Mouse (Mus musculus) neural tube, embryonic 11.5 days (tissue): ENCODE measurements around the gene Zfp414. TPM values are rescaled to one million over a fixed set of nuclear protein-coding genes. Genes with fewer than 3 reads are reported as not detected.

Experiments
- ATAC-seq: fragments of 200-750 bp; cut with Nextera tagmentation; 2 replicates; pipeline ENCODE4 v1.8.0; 2017; ENCODE audit warnings: moderate number of reproducible peaks, mild to moderate bottlenecking, moderate TSS enrichment, moderate library complexity; ENCODE audit not compliant: insufficient read depth, low FRiP score, low TSS enrichment
- DNase-seq: peaks from one replicate; pipeline ENCODE4 v3.0.0-alpha.2; 2015; ENCODE audit warnings: low spot score
- H3K27ac ChIP-seq: fragments of 300-500 bp; sonication (generic); 2 replicates; pipeline ENCODE4 v1.5.1; 2014; ENCODE audit warnings: low read depth, mild to moderate bottlenecking, low read length
- H3K27me3 ChIP-seq: fragments of 300-500 bp; sonication (generic); 2 replicates; pipeline ENCODE4 v1.6.1; 2014; ENCODE audit warnings: mild to moderate bottlenecking, low read length, mixed read lengths; ENCODE audit not compliant: control insufficient read depth, insufficient read depth
- H3K36me3 ChIP-seq: fragments of 300-500 bp; sonication (generic); 2 replicates; pipeline ENCODE4 v1.6.1; 2014; ENCODE audit warnings: mild to moderate bottlenecking, low read length, moderate library complexity, mixed read lengths; ENCODE audit not compliant: control insufficient read depth, insufficient read depth
- H3K4me1 ChIP-seq: fragments of 300-500 bp; sonication (generic); 2 replicates; pipeline ENCODE4 v1.6.1; 2014; ENCODE audit warnings: low read length, mixed read lengths; ENCODE audit not compliant: control insufficient read depth, insufficient read depth
- H3K4me2 ChIP-seq: fragments of 300-500 bp; sonication (generic); 2 replicates; pipeline ENCODE4 v1.6.1; 2014; ENCODE audit warnings: low read depth, mild to moderate bottlenecking, moderate library complexity
- H3K4me3 ChIP-seq: fragments of 300-500 bp; sonication (generic); 2 replicates; pipeline ENCODE4 v1.5.1; 2014; ENCODE audit warnings: low read depth, low read length
- H3K9ac ChIP-seq: fragments of 300-500 bp; sonication (generic); 2 replicates; pipeline ENCODE4 v1.6.1; 2014; ENCODE audit warnings: mild to moderate bottlenecking, low read length
- H3K9me3 ChIP-seq: fragments of 300-500 bp; sonication (generic); 2 replicates; pipeline ENCODE4 v1.6.1; 2016; ENCODE audit warnings: low read length; ENCODE audit not compliant: control insufficient read depth
- WGBS: fragments of 180-500 bp; shearing (Covaris S2); extraction: QIAGEN DNeasy Blood & Tissue Kit; methylation state at CpG from one replicate; pipeline ENCODE4 v1.1.7; 2014; 5-methylcytosine and 5-hydroxymethylcytosine counted together
- polyA plus RNA-seq: library from polyadenylated mRNA; unstranded; fragments of >200 nt; fragmentation: Nextera tagmentation; extraction: Ambion mirVana; gene quantifications from 2 replicates; pipeline ENCODE4 v1.2.1, GENCODE M21; 2014

Zfp414 gene
- 68.8 and 71.0 TPM in 2 replicates for polyA plus RNA-seq

GRCm38 (mm10) chr17:33628621-33629486, at the start of gene Zfp414:
Gene Zfp414 (plus strand): TSS chr17:33629090.
- Histone ChIP-seq H3K9me3 (no peaks in the 10 kb centered on the region), H3K27me3 (no peaks in the 10 kb centered on the region), H3K27ac (peak within 1 kb of the TSS; percentile 80), H3K4me2 (peak within 1 kb of the TSS; percentile 48), H3K4me3 (peak within 1 kb of the TSS; percentile 42), H3K4me1 (peaks cover 7% of the 10 kb centered on the region; the same call in 1 of the 2 replicates), H3K9ac (peak within 1 kb of the TSS; percentile 72), H3K36me3 (no peaks in the 10 kb centered on the region; the same call in 1 of the 2 replicates)
- ATAC-seq (peak; percentile 94), DNase-seq (peak; percentile 95)
- WGBS, result 4% methylated on average over 31 of the region's 35 CpGs

- WGBS, result 91% methylated on average over 4 of the region's 4 CpGs
- no peak for DNase-seq
These were observed 44.8 kb upstream of the Zfp414 start for GRCm38 (mm10) chr17:33584061-33584460.

GRCm38 (mm10) chr17:33586011-33586410, 42.9 kb upstream of the Zfp414 start:
- H3K4me2 ChIP-seq, result no peak overlapping the region
- WGBS, result 69% methylated on average over 17 of the region's 17 CpGs
- ATAC-seq, result no peak
- no peak overlapping the region for H3K4me3 ChIP-seq
- no peak overlapping the region for H3K27ac ChIP-seq
- no peak for DNase-seq
- no peaks in the 10 kb centered on the region for H3K4me1 ChIP-seq
- no peaks in the 10 kb centered on the region for H3K27me3 ChIP-seq
- no peaks in the 10 kb centered on the region for H3K9me3 ChIP-seq
- H3K36me3 ChIP-seq, result no peaks in the 10 kb centered on the region
- H3K9ac ChIP-seq, result no peak overlapping the region

More at GRCm38 (mm10) chr17:33584061-33584460, 44.8 kb upstream of the Zfp414 start:
- Histone ChIP-seq H3K27me3 (no peaks in the 10 kb centered on the region), H3K4me2 (no peak overlapping the region), H3K4me1 (no peaks in the 10 kb centered on the region), H3K9me3 (no peaks in the 10 kb centered on the region), H3K9ac (no peak overlapping the region), H3K4me3 (no peak overlapping the region), H3K36me3 (no peaks in the 10 kb centered on the region), H3K27ac (no peak overlapping the region)
- ATAC-seq, result no peak

DNA sequence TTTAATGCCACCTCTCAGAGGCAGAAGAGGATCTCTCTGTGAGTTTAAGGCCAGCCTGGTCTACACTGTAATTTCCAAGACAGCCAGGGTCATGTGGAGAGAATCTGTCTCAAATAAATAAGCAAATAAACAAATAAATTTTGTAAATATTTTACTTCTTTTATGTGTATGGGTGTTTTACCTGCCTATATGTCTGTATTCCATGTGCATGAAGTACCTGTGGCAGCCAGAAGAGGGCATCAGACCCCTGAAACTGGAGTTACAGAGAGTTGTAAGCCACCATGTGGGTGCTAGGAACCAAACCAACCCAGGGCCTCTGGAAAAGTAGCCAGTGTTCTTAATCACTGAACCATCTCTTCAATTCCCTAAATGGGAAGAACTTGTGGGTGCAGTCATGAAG, 31.6 kb upstream of the Zfp414 start:
- Histone ChIP-seq H3K4me1 (no peaks in the 10 kb centered on the region), H3K27ac (no peak overlapping the region), H3K4me2 (no peak overlapping the region), H3K9ac (no peak overlapping the region), H3K4me3 (no peak overlapping the region), H3K9me3 (no peaks in the 10 kb centered on the region), H3K27me3 (no peaks in the 10 kb centered on the region), H3K36me3 (no peaks in the 10 kb centered on the region)
- DNase-seq (no peak), ATAC-seq (no peak)

DNA sequence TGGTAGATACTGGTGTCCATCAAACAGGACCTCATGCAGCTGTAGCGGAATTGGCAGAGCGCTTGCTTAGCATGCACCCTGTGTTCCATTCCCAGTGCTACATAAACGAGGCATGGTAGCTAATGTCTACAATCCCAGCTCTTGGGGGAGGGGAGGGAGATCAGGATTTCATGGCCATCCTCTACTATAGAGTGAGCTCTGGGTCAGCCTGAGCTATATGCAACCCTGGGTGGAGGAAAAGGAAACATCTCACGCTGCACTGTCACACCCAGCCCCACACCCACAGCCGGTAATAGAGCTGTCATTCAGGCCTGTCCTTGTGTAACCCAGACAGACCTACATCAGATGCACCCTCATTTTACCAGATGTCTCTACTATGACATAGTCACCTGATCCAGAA, 30.4 kb upstream of the Zfp414 start:
- Histone ChIP-seq H3K4me2 (no peak overlapping the region), H3K36me3 (no peaks in the 10 kb centered on the region), H3K4me3 (no peak overlapping the region), H3K9me3 (no peaks in the 10 kb centered on the region), H3K9ac (no peak overlapping the region), H3K4me1 (no peaks in the 10 kb centered on the region), H3K27me3 (no peaks in the 10 kb centered on the region), H3K27ac (no peak overlapping the region)
- ATAC-seq, result no peak
- no peak for DNase-seq
- 93% methylated on average over 5 of the region's 5 CpGs for WGBS

- Histone ChIP-seq H3K27ac (no peak overlapping the region), H3K36me3 (no peaks in the 10 kb centered on the region), H3K4me1 (no peaks in the 10 kb centered on the region), H3K4me2 (no peak overlapping the region), H3K9me3 (no peaks in the 10 kb centered on the region), H3K27me3 (no peaks in the 10 kb centered on the region), H3K4me3 (no peak overlapping the region), H3K9ac (no peak overlapping the region)
- no peak for DNase-seq
- ATAC-seq, result no peak
- 93% methylated on average over 8 of the region's 8 CpGs for WGBS
These were observed 28.9 kb upstream of the Zfp414 start for GRCm38 (mm10) chr17:33599836-33600475.

DNA sequence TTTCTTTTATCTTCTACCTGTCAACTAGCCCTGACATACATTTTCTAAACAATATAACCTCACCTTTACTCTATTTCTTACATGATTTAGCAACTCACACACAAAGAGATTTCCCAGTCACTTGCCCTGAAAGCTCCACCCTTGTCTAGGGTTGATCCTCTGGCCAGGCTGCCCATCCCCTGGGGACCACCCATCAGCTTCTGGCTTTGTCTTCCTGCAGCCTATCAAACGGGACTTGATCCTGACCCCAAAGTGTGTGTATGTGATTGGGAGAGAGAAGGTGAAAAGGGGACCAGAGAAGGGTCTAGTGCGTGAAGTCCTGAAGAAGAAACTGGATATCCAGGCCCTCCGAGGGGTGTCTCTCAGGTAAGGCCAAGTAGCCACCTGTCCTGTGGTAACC, 28.1 kb upstream of the Zfp414 start:
- Histone ChIP-seq H3K9ac (no peak overlapping the region), H3K36me3 (no peaks in the 10 kb centered on the region), H3K4me2 (no peak overlapping the region), H3K27me3 (no peaks in the 10 kb centered on the region), H3K4me3 (no peak overlapping the region), H3K9me3 (no peaks in the 10 kb centered on the region), H3K27ac (no peak overlapping the region), H3K4me1 (no peaks in the 10 kb centered on the region)
- no peak for DNase-seq
- 88% methylated on average over 3 of the region's 3 CpGs for WGBS
- no peak for ATAC-seq

- Histone ChIP-seq H3K27me3 (no peaks in the 10 kb centered on the region), H3K36me3 (no peaks in the 10 kb centered on the region), H3K9me3 (no peaks in the 10 kb centered on the region), H3K27ac (no peak overlapping the region), H3K9ac (no peak overlapping the region), H3K4me1 (no peaks in the 10 kb centered on the region), H3K4me2 (no peak overlapping the region), H3K4me3 (no peak overlapping the region)
- no peak for DNase-seq
- WGBS, result 86% methylated on average over 12 of the region's 12 CpGs
- no peak for ATAC-seq
These were observed 26.9 kb upstream of the Zfp414 start for GRCm38 (mm10) chr17:33601947-33602346.

DNA sequence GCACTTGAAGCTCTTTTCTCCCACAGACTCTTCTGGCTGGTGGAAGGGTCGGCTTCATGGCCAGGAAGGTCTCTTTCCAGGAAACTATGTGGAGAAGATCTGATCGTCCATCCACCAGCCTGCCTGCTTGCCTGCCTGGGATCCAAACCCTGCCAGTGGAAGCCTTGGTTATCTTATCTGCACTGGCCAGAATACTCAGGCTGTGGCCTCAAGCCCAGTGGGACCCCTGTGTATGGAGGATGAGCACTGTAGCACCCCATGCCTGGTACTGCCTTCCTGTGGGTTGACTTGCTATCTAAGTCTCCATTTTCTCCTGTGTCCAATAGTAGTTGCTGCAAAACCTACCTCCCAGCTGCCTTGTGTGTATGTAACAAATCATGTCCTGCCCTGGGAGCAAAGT, 21.6 kb upstream of the Zfp414 start:
- DNase-seq (no peak), ATAC-seq (no peak)
- Histone ChIP-seq H3K27me3 (no peaks in the 10 kb centered on the region), H3K4me2 (no peak overlapping the region), H3K36me3 (no peaks in the 10 kb centered on the region), H3K4me1 (no peaks in the 10 kb centered on the region), H3K9ac (no peak overlapping the region), H3K4me3 (no peak overlapping the region), H3K9me3 (no peaks in the 10 kb centered on the region), H3K27ac (no peak overlapping the region)
- 90% methylated on average over 2 of the region's 2 CpGs for WGBS
